14 mouse cellular contexts compared by ENCODE assay signal in genomic region chr3:131882667-131883066, GRCm38 (mm10).
"Had no signal": no experiment of that assay in that cellular context is flagged by ENCODE, and none has a peak within 500 bp of the region (broad histone marks: within the 10 kb centered on the region; RNA-seq: fewer than 3 reads in every experiment).

No protein-coding gene starts in this region.

- DNase-seq: liver, embryonic 13.5 days; liver, postnatal 0 days; lung, adult 2 months; lung, postnatal 10 days; lung, postnatal 4 days; midbrain, embryonic 14.5 days; retina, postnatal 1 day; right cerebral cortex, adult 18-20 months; right cerebral cortex, postnatal 25 days; right cerebral cortex, postnatal 4 days; spleen, adult 18-20 months; thymus, adult 18-20 months; thymus, postnatal 14 days; thymus, postnatal 36 days had no signal

- ATAC-seq: liver, postnatal 0 days had no signal
